Mouse (Mus musculus): ENCODE data around the gene Sntg2.

The Sntg2 gene

GRCm38 (mm10) chr12:30372933-30373501, at the start of gene Sntg2:
Sntg2 (minus strand) TSS chr12:30373375.
- peak; percentile 79 for DNase-seq (ENCODE audit: low read depth, low spot score)

DNA sequence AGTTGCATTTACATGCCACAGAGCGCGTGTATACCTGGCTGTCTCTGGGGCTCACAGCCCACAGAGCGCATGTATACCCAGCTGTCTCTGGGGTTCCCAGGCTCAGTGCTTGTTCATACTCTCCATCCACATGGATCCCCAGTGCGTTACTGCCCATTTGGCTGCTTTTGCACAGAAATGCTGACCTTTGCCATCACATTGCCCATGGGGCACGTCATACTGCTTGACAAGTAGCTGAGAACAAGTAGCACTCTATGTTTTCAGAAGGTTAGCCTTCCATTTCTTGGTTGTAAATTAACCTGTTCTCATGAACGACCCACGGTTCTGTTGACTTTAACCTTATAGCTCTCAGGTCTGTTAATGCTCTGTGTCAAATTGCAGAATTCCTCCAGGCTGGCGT, 43.4 kb upstream of the Sntg2 start:
- DNase-seq (ENCODE audit: low read depth, low spot score) = no peak

- DNase-seq (ENCODE audit: low read depth, low spot score) = no peak
Measured at GRCm38 (mm10) chr12:30415981-30416380, 42.8 kb upstream of the Sntg2 start.

- no peak for DNase-seq (ENCODE audit: low read depth, low spot score)
Measured at GRCm38 (mm10) chr12:30402651-30403050, 29.5 kb upstream of the Sntg2 start.

GRCm38 (mm10) chr12:30400531-30400930, 27.4 kb upstream of the Sntg2 start:
- DNase-seq (ENCODE audit: low read depth, low spot score) = no peak

DNA sequence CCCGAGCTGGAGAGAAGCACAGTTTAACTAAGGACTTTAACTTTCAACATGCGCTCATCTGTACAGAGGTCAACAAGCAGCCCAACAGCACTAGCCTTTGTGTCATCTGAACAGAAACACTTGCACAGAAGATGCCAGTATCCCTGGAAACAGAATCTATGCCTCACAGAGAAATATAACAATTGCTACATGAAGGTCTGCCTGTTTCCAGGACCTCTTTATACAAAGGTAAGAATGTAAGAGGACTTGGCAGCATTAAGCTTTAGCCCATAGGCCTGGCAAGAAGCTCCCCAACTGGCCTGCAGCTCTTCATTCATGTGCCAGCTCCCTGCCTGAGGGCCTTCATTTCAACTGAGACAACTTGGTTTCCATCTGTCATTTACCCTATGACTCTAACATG, 26.9 kb upstream of the Sntg2 start:
- DNase-seq (ENCODE audit: low read depth, low spot score) = no peak

DNA sequence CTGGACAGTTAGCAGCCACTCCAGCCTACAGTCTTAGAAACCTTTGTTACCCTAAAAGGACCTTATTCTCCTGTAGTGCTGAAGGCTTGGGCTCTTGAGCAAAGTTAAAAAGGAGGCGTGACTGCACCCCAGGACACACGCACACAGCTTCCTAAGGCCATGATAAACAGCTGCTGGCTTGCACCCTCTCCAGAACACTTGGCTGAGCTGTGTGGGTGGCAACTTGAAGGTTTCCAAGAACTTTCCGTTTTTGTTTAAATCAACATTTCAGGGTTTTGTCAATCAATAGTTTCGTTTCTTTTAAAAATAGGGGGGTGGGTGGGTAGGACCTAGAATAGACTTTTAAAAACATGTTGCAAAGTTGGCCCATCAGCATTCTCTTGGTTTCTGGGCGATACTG, 882 bp downstream of the Sntg2 start:
- DNase-seq (ENCODE audit: low read depth, low spot score) = no peak

- DNase-seq (ENCODE audit: low read depth, low spot score) = peak; percentile 66
Measured at GRCm38 (mm10) chr12:30369786-30370185, 3.4 kb downstream of the Sntg2 start.

GRCm38 (mm10) chr12:30369141-30369540, 4.0 kb downstream of the Sntg2 start:
- DNase-seq (ENCODE audit: low read depth, low spot score) = no peak

DNA sequence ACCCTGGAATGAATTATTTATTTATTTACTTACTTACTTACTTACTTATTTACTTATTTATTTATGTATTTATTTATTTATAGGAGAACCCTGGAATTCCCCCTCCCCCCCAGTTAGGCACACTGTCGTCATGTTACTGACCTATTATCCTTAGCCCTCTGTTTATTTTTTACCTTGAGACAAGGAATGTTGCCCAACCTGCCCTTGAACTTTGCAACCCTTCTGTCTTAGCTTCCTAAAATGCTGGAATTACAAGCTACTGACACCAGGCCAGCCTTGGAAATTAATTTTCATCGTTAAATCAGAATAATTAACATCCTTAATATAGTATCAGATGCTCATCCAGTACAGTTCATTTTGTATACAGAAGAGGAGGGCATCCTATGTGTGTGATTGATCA, 10.9 kb downstream of the Sntg2 start:
- no peak for DNase-seq (ENCODE audit: low read depth, low spot score)

DNA sequence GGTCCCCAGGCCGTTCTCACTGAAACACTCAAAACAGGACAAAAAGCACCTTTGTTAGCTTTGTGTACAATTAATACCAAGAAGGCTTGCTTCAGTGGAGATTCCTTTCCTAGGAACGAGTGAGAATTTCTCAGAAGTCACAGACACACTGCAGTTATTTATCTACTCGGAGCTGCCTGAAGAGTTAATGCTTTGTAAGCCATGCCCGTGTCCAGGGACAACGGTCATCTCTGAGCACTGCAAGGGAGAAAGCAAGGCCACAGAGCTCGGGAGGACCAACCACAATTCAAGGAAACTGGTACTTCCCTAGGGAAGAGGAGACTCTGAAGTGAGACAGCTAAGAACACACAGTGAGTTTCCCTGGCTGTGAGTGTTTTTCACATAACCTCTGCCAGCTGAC, 15.5 kb downstream of the Sntg2 start:
- no peak for DNase-seq (ENCODE audit: low read depth, low spot score)

- no peak for DNase-seq (ENCODE audit: low read depth, low spot score)
Measured at GRCm38 (mm10) chr12:30352393-30352792, 20.8 kb downstream of the Sntg2 start.

DNA sequence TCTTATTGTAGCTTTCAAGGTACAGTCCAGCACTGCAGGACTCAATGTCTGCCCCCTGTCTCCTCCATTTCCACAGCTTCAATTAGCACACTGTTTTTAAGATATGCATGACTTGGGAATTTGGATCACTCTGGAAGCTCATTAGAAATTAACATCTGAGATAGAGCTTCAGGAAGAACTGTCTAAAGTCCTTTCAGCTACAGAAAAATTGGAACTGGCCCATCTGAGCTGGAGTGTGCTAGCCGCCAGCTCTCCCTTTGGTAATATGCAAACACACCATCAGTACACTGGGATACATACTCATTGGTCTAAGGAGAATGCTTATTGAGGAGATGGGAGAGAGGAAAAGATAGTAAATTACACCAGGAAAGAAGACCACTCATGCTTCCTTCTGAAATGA, 25.1 kb downstream of the Sntg2 start:
- DNase-seq (ENCODE audit: low read depth, low spot score) = no peak

DNA sequence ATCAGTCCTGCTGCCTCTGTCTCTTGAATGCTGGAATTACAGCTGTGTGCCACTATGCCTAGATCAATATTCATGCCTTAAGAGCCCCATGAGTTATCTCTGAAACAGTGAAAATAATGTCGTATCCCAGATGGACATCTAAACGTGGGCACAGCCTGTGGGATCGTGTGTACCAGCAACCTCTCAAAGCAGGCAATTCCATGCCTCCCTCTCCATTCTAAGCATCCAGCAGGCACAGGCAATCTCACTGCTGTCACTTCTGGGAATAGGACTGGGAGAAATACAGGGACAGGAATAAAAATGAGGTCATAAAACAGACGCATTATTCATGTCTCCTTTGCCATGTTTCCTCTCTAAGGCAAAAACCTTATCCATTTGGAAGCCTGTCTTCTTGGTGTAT, 25.9 kb downstream of the Sntg2 start:
- no peak for DNase-seq (ENCODE audit: low read depth, low spot score)

GRCm38 (mm10) chr12:30344806-30345205, 28.4 kb downstream of the Sntg2 start:
- no peak for DNase-seq (ENCODE audit: low read depth, low spot score)

DNA sequence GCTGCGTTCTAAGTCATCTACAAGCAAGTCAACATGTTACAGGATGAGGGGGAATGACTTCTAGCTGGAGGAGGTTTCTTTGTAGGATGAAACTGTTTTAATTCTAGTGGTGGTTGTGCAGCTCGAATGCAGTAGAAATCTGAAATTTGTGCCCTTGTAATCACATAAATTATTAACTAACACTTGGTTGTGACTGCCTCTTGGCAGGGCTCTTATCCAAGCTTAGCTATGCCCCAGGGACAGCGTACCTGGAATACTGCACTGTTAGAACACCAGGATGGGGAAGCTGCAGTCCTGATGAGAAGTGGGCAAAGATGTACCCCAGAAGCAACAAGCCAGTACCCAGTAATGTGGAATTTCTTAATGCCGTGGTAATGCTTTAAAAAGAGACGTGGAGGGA, 36.9 kb downstream of the Sntg2 start:
- DNase-seq (ENCODE audit: low read depth, low spot score) = no peak

DNA sequence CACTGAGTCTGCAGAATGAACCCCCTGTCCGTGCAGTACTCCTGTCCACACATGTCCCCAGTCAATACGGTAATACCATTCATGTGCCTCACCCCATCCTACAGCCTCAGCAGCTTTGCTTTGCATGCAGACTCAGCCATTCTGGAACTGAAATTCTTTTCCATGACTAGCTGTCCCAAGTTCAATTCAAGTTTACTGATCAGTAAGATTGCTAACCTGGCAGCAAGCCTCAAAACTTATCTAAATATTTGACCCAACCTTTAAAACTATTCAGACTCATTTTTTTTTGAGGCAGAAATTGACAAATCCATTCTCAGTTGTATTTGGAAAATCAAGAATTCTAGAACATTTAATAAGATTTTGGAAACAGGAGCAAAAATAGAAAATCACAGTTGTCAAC, 38.7 kb downstream of the Sntg2 start:
- no peak for DNase-seq (ENCODE audit: low read depth, low spot score)

DNA sequence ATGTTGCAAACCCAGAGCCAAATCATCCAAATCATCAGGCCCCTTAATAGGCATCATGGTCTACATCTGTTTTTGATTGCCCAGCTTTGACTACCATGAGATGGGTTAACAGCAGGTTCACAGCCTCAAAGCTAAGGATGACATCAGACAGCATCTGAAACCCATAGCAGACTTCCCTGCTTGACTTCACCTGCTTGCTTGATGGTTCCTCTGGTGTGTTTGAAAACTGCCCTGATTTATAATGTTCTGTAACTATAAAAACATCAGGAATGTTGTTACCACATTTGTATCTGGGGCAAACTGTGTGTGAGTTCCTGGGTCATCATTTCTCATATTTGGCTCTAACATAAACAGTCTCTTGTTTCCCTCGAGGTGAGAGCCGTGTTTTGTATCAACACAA, 55.2 kb downstream of the Sntg2 start:
- DNase-seq (ENCODE audit: low read depth, low spot score) = no peak

DNA sequence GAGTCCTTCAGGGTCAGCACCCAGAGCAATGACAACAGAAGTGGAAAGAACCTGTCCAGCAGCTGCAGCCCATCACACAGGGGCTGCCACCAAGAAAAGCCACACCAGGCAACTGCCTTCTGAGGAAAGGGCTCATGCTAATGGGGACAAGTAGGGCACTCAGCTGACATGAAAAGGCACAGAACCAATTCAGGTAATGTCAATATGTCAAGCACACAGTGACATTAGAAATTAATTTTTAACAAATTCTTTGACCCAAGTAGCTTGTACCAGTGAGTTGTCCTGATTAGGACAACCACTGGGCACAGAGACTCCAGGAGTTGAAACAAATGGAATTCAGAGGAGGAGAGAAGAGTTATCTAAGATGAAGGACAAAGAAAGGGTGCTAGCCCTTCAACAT, 60.2 kb downstream of the Sntg2 start:
- no peak for DNase-seq (ENCODE audit: low read depth, low spot score)

DNA sequence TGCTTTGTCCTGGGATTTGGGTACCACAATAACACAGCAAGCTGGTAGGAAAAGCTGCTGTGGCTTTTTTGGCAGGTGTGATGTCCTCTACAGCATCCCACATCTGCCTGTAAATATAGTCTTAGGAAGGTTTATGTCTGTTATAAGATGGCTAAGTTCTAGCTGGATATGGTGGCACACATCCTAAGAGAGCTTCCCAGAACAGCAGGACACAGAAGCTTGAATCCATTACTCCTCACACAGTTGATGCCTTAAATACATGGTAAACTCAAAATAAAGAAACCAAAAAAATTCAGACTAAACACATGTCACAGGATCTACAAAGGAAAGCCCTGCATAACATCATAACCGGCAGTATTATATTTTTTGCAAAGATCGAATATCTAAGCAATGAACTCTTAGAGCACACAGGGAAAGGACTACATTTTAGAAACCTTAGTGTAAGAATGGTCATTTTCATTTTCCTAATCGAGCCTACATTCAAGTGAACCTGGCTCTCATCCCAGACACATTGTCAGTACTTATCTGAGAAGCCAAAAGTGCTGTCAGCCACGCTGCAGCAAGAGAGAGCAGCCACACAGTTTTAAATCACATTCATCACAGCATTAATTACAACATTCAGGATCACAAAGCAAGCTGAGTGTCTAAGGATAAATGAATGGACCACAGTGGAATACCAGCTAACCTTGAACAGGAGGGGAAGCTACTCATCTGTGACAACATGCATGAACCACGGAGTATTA, 64.8 kb downstream of the Sntg2 start:
- DNase-seq (ENCODE audit: low read depth, low spot score) = no peak

GRCm38 (mm10) chr12:30292724-30293560, 80.2 kb downstream of the Sntg2 start:
- DNase-seq (ENCODE audit: low read depth, low spot score) = peak; percentile 1

- DNase-seq (ENCODE audit: low read depth, low spot score) = no peak
Measured at GRCm38 (mm10) chr12:30286888-30287573, 86.1 kb downstream of the Sntg2 start.
